14 mouse cellular contexts compared by ENCODE assay signal in the genomic region with DNA sequence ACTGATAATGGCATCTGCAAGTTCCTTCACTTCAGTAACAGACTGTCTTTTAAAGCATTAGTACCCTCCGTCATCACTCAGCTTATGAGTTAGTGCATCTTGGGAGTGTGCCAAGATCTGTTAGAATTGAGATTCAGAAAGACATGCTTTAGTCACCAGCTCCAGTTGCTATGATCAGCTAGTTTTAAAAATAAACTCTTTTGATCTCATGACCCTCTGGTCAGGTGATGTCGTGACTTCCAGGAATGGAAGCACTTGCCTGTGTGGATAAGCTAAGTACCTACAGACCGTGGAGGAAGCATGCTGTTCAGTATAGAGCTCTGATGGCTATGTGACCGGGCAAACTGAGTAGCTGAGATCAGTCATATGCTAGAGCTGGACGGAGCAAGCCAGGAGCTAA. TPM values are rescaled to one million over a fixed set of nuclear protein-coding genes. Genes with fewer than 3 reads are reported as not detected.
A peak's percentile ranks its signal among the peaks of the same experiment; 100 is the strongest.
DNase-seq lines count a peak whose midpoint lies in the region; ATAC-seq and TF ChIP-seq lines count a peak whose summit lies in the region.
"Had no signal": no experiment of that assay in that cellular context is flagged by ENCODE, and none has a peak within 500 bp of the region (broad histone marks: within the 10 kb centered on the region; RNA-seq: fewer than 3 reads in every experiment).

No protein-coding gene starts in this region.

- no peak for TF ChIP-seq CTCF in layer of hippocampus, adult 2 months (conservative IDR thresholded peaks at IDR 0.05)
- TF ChIP-seq CTCF in kidney, postnatal 0 days (IDR thresholded peaks at IDR 0.05; ENCODE audit: low read depth), result no peak

- DNase-seq in adrenal gland, postnatal 10 days, result peak; percentile 3
- no peak for DNase-seq in adrenal gland, adult 8-10 months
- peak; percentile 17 to 41 for DNase-seq in layer of hippocampus, adult 2 months (ENCODE audit: low spot score in 2 of 2)
- DNase-seq in layer of hippocampus, postnatal 10 days (ENCODE audit: low spot score in 2 of 2), result no peak
- DNase-seq in heart, embryonic 10.5 days (ENCODE audit: low spot score), result no peak
- peak; percentile 15 for DNase-seq in kidney, postnatal 0 days (ENCODE audit: low spot score)
- no peak for DNase-seq in left cerebral cortex, postnatal 36 days (ENCODE audit: low spot score in 2 of 2)
- DNase-seq in limb, embryonic 10.5 days (ENCODE audit: low spot score), result no peak
- DNase-seq: cerebellum, postnatal 36 days; lung, adult 18-20 months; thymus, adult 18-20 months had no signal

- no peak overlapping the region for H3K9ac ChIP-seq in kidney, postnatal 0 days (ENCODE audit: low read depth, low read length)
- H3K9ac ChIP-seq: limb, embryonic 13.5 days had no signal

- H3K9me3 ChIP-seq in heart, embryonic 10.5 days, result no peaks in the 10 kb centered on the region
- no peaks in the 10 kb centered on the region for H3K9me3 ChIP-seq in kidney, postnatal 0 days (replicated peaks; ENCODE audit: low read length)
- no peaks in the 10 kb centered on the region for H3K9me3 ChIP-seq in limb, embryonic 10.5 days (replicated peaks)
- H3K9me3 ChIP-seq: limb, embryonic 13.5 days had no signal

- no peak overlapping the region for H3K4me3 ChIP-seq in layer of hippocampus, adult 2 months
- H3K4me3 ChIP-seq in heart, embryonic 10.5 days, result no peak overlapping the region
- no peak overlapping the region for H3K4me3 ChIP-seq in kidney, postnatal 0 days (replicated peaks; ENCODE audit: low read depth, low read length)
- no peak overlapping the region for H3K4me3 ChIP-seq in limb, embryonic 10.5 days
- H3K4me3 ChIP-seq: limb, embryonic 13.5 days had no signal

- H3K36me3 ChIP-seq in heart, embryonic 10.5 days, result no peaks in the 10 kb centered on the region
- no peaks in the 10 kb centered on the region for H3K36me3 ChIP-seq in kidney, postnatal 0 days (ENCODE audit: insufficient read depth, low read length)
- H3K36me3 ChIP-seq in limb, embryonic 10.5 days, result no peaks in the 10 kb centered on the region
- H3K36me3 ChIP-seq: limb, embryonic 13.5 days had no signal

- peaks cover 14% of the 10 kb centered on the region; the same call in 1 of the 2 replicates for H3K4me1 ChIP-seq in heart, embryonic 10.5 days
- 0 out of 2 replicates have a peak, but pooled peaks cover 4% of the 10 kb centered on the region for H3K4me1 ChIP-seq in kidney, postnatal 0 days (replicated peaks; ENCODE audit: insufficient read depth, low read length)
- peaks cover 12% of the 10 kb centered on the region for H3K4me1 ChIP-seq in limb, embryonic 10.5 days

- intact Hi-C loops in left cerebral cortex, postnatal 36 days (cut with DNase I), result no loop called here

- 44% methylated on average over 5 of the region's 5 CpGs for WGBS in heart, embryonic 10.5 days
- 67% methylated on average over 5 of the region's 5 CpGs for WGBS in kidney, postnatal 0 days
- WGBS in limb, embryonic 10.5 days, result 88% methylated on average over 5 of the region's 5 CpGs

- H3K4me2 ChIP-seq in kidney, postnatal 0 days (ENCODE audit: low read length), result no peak overlapping the region
- H3K4me2 ChIP-seq: limb, embryonic 13.5 days had no signal

- ATAC-seq in kidney, postnatal 0 days (replicated peaks; ENCODE audit: low FRiP score, low read depth), result no peak

- H3K27ac ChIP-seq in layer of hippocampus, adult 2 months, result peak overlapping the region; percentile 32; the same call in 1 of the 2 replicates
- peak overlapping the region; percentile 59 for H3K27ac ChIP-seq in heart, embryonic 10.5 days
- no peak overlapping the region for H3K27ac ChIP-seq in kidney, postnatal 0 days
- H3K27ac ChIP-seq in limb, embryonic 10.5 days, result no peak overlapping the region
- H3K27ac ChIP-seq: limb, embryonic 13.5 days had no signal

- H3K27me3 ChIP-seq in heart, embryonic 10.5 days (ENCODE audit: insufficient read depth, poor library complexity, severe bottlenecking), result peaks cover 21% of the 10 kb centered on the region; the same call in 1 of the 2 replicates
- no peaks in the 10 kb centered on the region for H3K27me3 ChIP-seq in kidney, postnatal 0 days (ENCODE audit: insufficient read depth, low read length)
- H3K27me3 ChIP-seq in limb, embryonic 10.5 days (ENCODE audit: low read depth, poor library complexity, severe bottlenecking), result peaks cover 35% of the 10 kb centered on the region

RNA-seq across cellular contexts. Expression of a gene that starts 1.4 kb away (rescaled TPM):
- total RNA-seq in adrenal gland, postnatal 10 days (2021), result under 1 TPM; 0.27 TPM
- total RNA-seq in adrenal gland, adult 8-10 months (2022), result under 1 TPM; 0.11 to 0.52 (median 0.16) TPM
- 1 to 10 TPM; 1.3 to 1.6 TPM for total RNA-seq in layer of hippocampus, adult 2 months (2021)
- 1 to 10 TPM; 1.4 to 1.8 TPM for total RNA-seq in layer of hippocampus, postnatal 10 days (2021)
- 0.88 and 2.6 TPM in 2 replicates for polyA plus RNA-seq in heart, embryonic 10.5 days (2016; fragmentation: Nextera tagmentation; extraction: Ambion mirVana)
- 12.5 and 12.7 TPM in 2 replicates for polyA plus RNA-seq in kidney, postnatal 0 days (2015; fragmentation: Nextera tagmentation; extraction: Ambion mirVana)
- total RNA-seq in left cerebral cortex, postnatal 36 days (2021), result under 1 TPM; 0.54 to 0.63 TPM
- polyA plus RNA-seq in limb, embryonic 10.5 days (2016; fragmentation: Nextera tagmentation; extraction: Ambion mirVana), result 0.09 and 0.25 TPM in 2 replicates
- total RNA-seq: megakaryocyte-erythroid progenitor cell, adult 5-6 weeks had no signal

RNA-seq across cellular contexts. Expression of a gene that starts 1.7 kb away (rescaled TPM):
- not detected for total RNA-seq in adrenal gland, postnatal 10 days (2021)
- not detected for total RNA-seq in adrenal gland, adult 8-10 months (2022)
- total RNA-seq in layer of hippocampus, adult 2 months (2021), result under 1 TPM; 0.41 to 0.98 TPM
- total RNA-seq in layer of hippocampus, postnatal 10 days (2021), result under 1 TPM in 1 of 2 experiments, not detected in 1; 0.59 TPM
- polyA plus RNA-seq in heart, embryonic 10.5 days (2016; fragmentation: Nextera tagmentation; extraction: Ambion mirVana), result 0.20 and 0.35 TPM in 2 replicates
- 1.3 and 1.6 TPM in 2 replicates for polyA plus RNA-seq in kidney, postnatal 0 days (2015; fragmentation: Nextera tagmentation; extraction: Ambion mirVana)
- total RNA-seq in left cerebral cortex, postnatal 36 days (2021), result under 1 TPM in 1 of 2 experiments, not detected in 1; 0.54 TPM
- polyA plus RNA-seq in limb, embryonic 10.5 days (2016; fragmentation: Nextera tagmentation; extraction: Ambion mirVana), result not detected in 2 replicates
- total RNA-seq: megakaryocyte-erythroid progenitor cell, adult 5-6 weeks had no signal
- polyA plus RNA-seq: limb, embryonic 13.5 days; spleen, adult 2 months had no signal

RNA-seq across cellular contexts. Expression of a gene that starts 36.1 kb away (rescaled TPM):
- total RNA-seq in adrenal gland, postnatal 10 days (2021), result 10 to 100 TPM in 1 of 2 experiments, 1 to 10 TPM in 1; 8.7 to 11.0 TPM
- total RNA-seq in adrenal gland, adult 8-10 months (2022), result 10 to 100 TPM in 2 of 4 experiments, 1 to 10 TPM in 2; 8.7 to 13.8 (median 10.2) TPM
- 10 to 100 TPM; 14.1 to 15.3 TPM for total RNA-seq in layer of hippocampus, adult 2 months (2021)
- 10 to 100 TPM; 12.4 to 13.2 TPM for total RNA-seq in layer of hippocampus, postnatal 10 days (2021)
- 15.9 and 20.2 TPM in 2 replicates for polyA plus RNA-seq in heart, embryonic 10.5 days (2016; fragmentation: Nextera tagmentation; extraction: Ambion mirVana)
- 14.6 and 14.7 TPM in 2 replicates for polyA plus RNA-seq in kidney, postnatal 0 days (2015; fragmentation: Nextera tagmentation; extraction: Ambion mirVana)
- 10 to 100 TPM in 1 of 2 experiments, 1 to 10 TPM in 1; 8.6 to 11.6 TPM for total RNA-seq in left cerebral cortex, postnatal 36 days (2021)
- polyA plus RNA-seq in limb, embryonic 10.5 days (2016; fragmentation: Nextera tagmentation; extraction: Ambion mirVana), result 22.6 and 25.3 TPM in 2 replicates

Comparison
In these comparisons a context has a peak if more than half of its experiments do, and no peak if none do; other contexts are left out.
1. DNase-seq: peak in adrenal gland, postnatal 10 days (single experiment), layer of hippocampus, adult 2 months (2 of 2) and kidney, postnatal 0 days (single experiment); none in adrenal gland, adult 8-10 months (single experiment), layer of hippocampus, postnatal 10 days (0 of 2), heart, embryonic 10.5 days (single experiment), left cerebral cortex, postnatal 36 days (0 of 2) and limb, embryonic 10.5 days (single experiment).
2. H3K27ac ChIP-seq: peak in layer of hippocampus, adult 2 months (single experiment) and heart, embryonic 10.5 days (single experiment); none in kidney, postnatal 0 days (single experiment) and limb, embryonic 10.5 days (single experiment).